Mouse (Mus musculus): ENCODE measurements around the gene Golga2. TPM values are rescaled to one million over a fixed set of nuclear protein-coding genes. Genes with fewer than 3 reads are reported as not detected.

The Golga2 gene
- polyA plus RNA-seq, 1 experiment from 2014 or later, result 22.2 TPM

- H3K27me3 ChIP-seq (replicated peaks), result no peaks in the 10 kb centered on the region
- no peak for ATAC-seq (ENCODE audit: extremely low read depth, insufficient number of reproducible peaks, low FRiP score, low TSS enrichment)
- H3K27ac ChIP-seq (replicated peaks), result no peak overlapping the region
- H3K4me3 ChIP-seq, result no peak overlapping the region
- H3K36me3 ChIP-seq, result peaks cover 68% of the 10 kb centered on the region
- H3K9me3 ChIP-seq, result no peaks in the 10 kb centered on the region
- peaks cover 14% of the 10 kb centered on the region for H3K4me1 ChIP-seq
- H3K9ac ChIP-seq, result no peak overlapping the region
- no peak overlapping the region for H3K4me2 ChIP-seq
- WGBS, result 87% methylated on average over 11 of the region's 11 CpGs
These were observed 30.9 kb upstream of the Golga2 start for GRCm38 (mm10) chr2:32256273-32256672.

DNA sequence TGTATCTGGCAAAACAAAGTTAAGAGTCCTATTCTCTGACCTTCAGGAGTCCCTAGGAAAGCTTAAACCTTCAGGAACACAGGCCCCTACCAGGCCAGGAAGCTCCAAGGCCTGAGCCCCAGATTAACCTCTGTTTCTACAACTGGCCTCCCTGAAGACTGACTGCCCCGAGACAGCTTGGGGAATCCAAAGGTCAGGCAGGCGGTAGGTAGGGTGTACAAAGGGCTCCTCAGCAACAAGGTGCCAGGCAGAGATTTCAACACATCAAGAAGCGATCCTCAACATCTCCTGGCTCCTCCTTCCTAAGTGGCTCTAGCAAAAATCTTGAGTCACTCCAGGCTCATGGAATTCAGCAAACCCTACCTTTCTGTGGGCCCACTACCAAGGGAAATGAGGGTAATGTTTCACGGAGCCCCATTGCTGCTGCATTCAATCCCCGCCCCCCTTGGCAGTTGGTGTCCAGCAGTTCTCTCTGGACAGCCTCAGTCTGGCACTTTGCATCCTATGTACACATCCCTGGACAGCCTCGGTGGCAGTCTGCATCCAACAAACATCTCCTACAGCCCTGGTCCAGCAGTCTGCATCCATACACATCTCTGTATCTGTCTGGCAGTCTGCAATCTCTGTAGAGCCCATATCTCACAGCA is 28.2 kb upstream of the Golga2 start:
- peak overlapping the region; percentile 87 for H3K9ac ChIP-seq
- no peak for ATAC-seq (ENCODE audit: extremely low read depth, insufficient number of reproducible peaks, low FRiP score, low TSS enrichment)
- peaks cover 41% of the 10 kb centered on the region for H3K36me3 ChIP-seq
- peak overlapping the region; percentile 82 for H3K4me2 ChIP-seq
- H3K27ac ChIP-seq (replicated peaks), result peak overlapping the region; percentile 53; the same call in 1 of the 2 replicates
- H3K9me3 ChIP-seq, result no peaks in the 10 kb centered on the region
- H3K27me3 ChIP-seq (replicated peaks), result no peaks in the 10 kb centered on the region
- peaks cover 14% of the 10 kb centered on the region for H3K4me1 ChIP-seq
- 51% methylated on average over 6 of the region's 6 CpGs for WGBS
- H3K4me3 ChIP-seq, result peak overlapping the region; percentile 91

- H3K9me3 ChIP-seq, result no peaks in the 10 kb centered on the region
- H3K27ac ChIP-seq (replicated peaks), result peak within 1 kb of the TSS; percentile 53
- peak; percentile 82 for ATAC-seq (ENCODE audit: extremely low read depth, insufficient number of reproducible peaks, low FRiP score, low TSS enrichment)
- WGBS, result 1% methylated on average over 59 of the region's 59 CpGs
- H3K36me3 ChIP-seq, result peaks cover 33% of the 10 kb centered on the region
- H3K4me2 ChIP-seq, result peak within 1 kb of the TSS; percentile 82
- peak within 1 kb of the TSS; percentile 91 for H3K4me3 ChIP-seq
- peak within 1 kb of the TSS; percentile 87 for H3K9ac ChIP-seq
- no peaks in the 10 kb centered on the region for H3K27me3 ChIP-seq (replicated peaks)
- H3K4me1 ChIP-seq, result peaks cover 14% of the 10 kb centered on the region
These were observed 27.3 kb upstream of the Golga2 start, which contains the start of gene Uck1 for GRCm38 (mm10) chr2:32259657-32260417. Uck1 (minus strand) TSS chr2:32260159.

DNA sequence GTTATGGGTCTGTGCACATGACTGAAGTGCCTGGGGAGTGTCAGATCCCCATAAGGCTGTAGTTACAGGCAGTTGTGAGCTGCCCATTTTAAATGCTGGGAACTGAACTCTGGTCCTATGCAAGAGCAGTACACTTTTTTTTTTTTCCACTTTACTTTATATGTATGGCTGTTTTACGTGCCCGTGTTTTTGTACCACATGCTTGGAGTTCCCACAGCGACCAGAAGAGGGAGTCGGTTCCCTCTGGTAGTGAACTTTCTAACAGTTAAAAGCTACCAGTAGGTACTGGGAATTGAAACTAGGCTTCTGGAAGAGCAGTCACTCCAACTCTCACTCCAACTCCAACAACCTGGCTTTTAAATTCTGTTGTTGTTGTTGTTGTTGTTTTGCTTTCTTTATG is 26.5 kb upstream of the Golga2 start:
- H3K4me1 ChIP-seq, result peaks cover 14% of the 10 kb centered on the region
- H3K9ac ChIP-seq, result no peak overlapping the region
- WGBS, result 33% methylated on average over 4 of the region's 4 CpGs
- H3K27me3 ChIP-seq (replicated peaks), result no peaks in the 10 kb centered on the region
- no peak for ATAC-seq (ENCODE audit: extremely low read depth, insufficient number of reproducible peaks, low FRiP score, low TSS enrichment)
- H3K4me2 ChIP-seq, result peak overlapping the region; percentile 82
- no peaks in the 10 kb centered on the region for H3K9me3 ChIP-seq
- H3K27ac ChIP-seq (replicated peaks), result no peak overlapping the region
- 0 out of 2 replicates have a peak overlapping the region, but pooled peaks have one; percentile 91 for H3K4me3 ChIP-seq
- H3K36me3 ChIP-seq, result peaks cover 31% of the 10 kb centered on the region

GRCm38 (mm10) chr2:32275823-32276222 is 11.4 kb upstream of the Golga2 start:
- Histone ChIP-seq H3K4me1 (no peaks in the 10 kb centered on the region), H3K9ac (no peak overlapping the region), H3K4me3 (no peak overlapping the region), H3K27ac (replicated peaks) (no peak overlapping the region), H3K36me3 (peaks cover 42% of the 10 kb centered on the region), H3K9me3 (no peaks in the 10 kb centered on the region), H3K27me3 (replicated peaks) (no peaks in the 10 kb centered on the region), H3K4me2 (no peak overlapping the region)
- WGBS, result 52% methylated on average over 3 of the region's 3 CpGs
- ATAC-seq (ENCODE audit: extremely low read depth, insufficient number of reproducible peaks, low FRiP score, low TSS enrichment), result no peak

- Histone ChIP-seq H3K36me3 (peaks cover 84% of the 10 kb centered on the region), H3K4me1 (peaks cover 14% of the 10 kb centered on the region), H3K4me3 (no peak overlapping the region), H3K4me2 (no peak overlapping the region), H3K9me3 (no peaks in the 10 kb centered on the region), H3K27ac (replicated peaks) (0 out of 2 replicates have a peak overlapping the region, but pooled peaks have one; percentile 0), H3K27me3 (replicated peaks) (no peaks in the 10 kb centered on the region), H3K9ac (no peak overlapping the region)
- WGBS, result 68% methylated on average over 2 of the region's 2 CpGs
- ATAC-seq (ENCODE audit: extremely low read depth, insufficient number of reproducible peaks, low FRiP score, low TSS enrichment), result no peak
These were observed 4.9 kb upstream of the Golga2 start for GRCm38 (mm10) chr2:32282289-32282688.

DNA sequence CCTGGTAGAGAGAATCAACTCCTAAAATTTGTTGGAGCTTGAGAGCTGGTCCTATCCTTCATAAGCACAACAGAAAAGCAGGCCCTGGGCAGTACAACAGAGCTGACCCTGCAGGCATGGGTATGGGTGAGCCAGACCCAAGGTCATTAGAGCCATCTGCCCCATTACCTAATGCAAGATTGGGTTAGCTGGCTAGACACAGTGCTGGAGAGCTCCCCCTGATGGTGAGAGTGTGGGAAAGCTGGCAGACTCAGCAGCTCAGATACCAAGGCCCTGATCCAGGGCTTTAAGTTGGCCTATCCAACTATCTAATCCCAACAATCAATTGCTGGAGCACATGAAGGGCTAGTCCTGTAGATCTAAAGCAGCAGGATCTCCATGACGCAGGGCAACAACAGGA is 4.5 kb upstream of the Golga2 start:
- Histone ChIP-seq H3K36me3 (peaks cover 80% of the 10 kb centered on the region), H3K27ac (replicated peaks) (0 out of 2 replicates have a peak overlapping the region, but pooled peaks have one; percentile 0), H3K4me3 (no peak overlapping the region), H3K27me3 (replicated peaks) (no peaks in the 10 kb centered on the region), H3K9ac (no peak overlapping the region), H3K4me2 (no peak overlapping the region), H3K4me1 (peaks cover 14% of the 10 kb centered on the region), H3K9me3 (no peaks in the 10 kb centered on the region)
- 80% methylated on average over 1 of the region's 1 CpGs for WGBS
- no peak for ATAC-seq (ENCODE audit: extremely low read depth, insufficient number of reproducible peaks, low FRiP score, low TSS enrichment)

GRCm38 (mm10) chr2:32283986-32284385 is 3.2 kb upstream of the Golga2 start:
- peaks cover 17% of the 10 kb centered on the region for H3K4me1 ChIP-seq
- H3K4me2 ChIP-seq, result no peak overlapping the region
- no peak overlapping the region for H3K27ac ChIP-seq (replicated peaks)
- 86% methylated on average over 3 of the region's 3 CpGs for WGBS
- H3K9ac ChIP-seq, result no peak overlapping the region
- H3K36me3 ChIP-seq, result peaks cover 67% of the 10 kb centered on the region
- no peaks in the 10 kb centered on the region for H3K9me3 ChIP-seq
- H3K27me3 ChIP-seq (replicated peaks), result no peaks in the 10 kb centered on the region
- H3K4me3 ChIP-seq, result no peak overlapping the region
- no peak for ATAC-seq (ENCODE audit: extremely low read depth, insufficient number of reproducible peaks, low FRiP score, low TSS enrichment)

GRCm38 (mm10) chr2:32287923-32288367 is 761 bp downstream of the Golga2 start, which contains the start of gene Swi5:
Swi5 (minus strand) TSS chr2:32288075.
- H3K27ac ChIP-seq (replicated peaks), result peak within 1 kb of the TSS; percentile 82
- WGBS, result under 1% methylated on average over 36 of the region's 41 CpGs
- H3K9ac ChIP-seq, result peak within 1 kb of the TSS; percentile 99
- peaks cover 44% of the 10 kb centered on the region for H3K36me3 ChIP-seq
- peak within 1 kb of the TSS; percentile 93 for H3K4me3 ChIP-seq
- H3K4me2 ChIP-seq, result peak within 1 kb of the TSS; percentile 91
- peak; percentile 99 for ATAC-seq (ENCODE audit: extremely low read depth, insufficient number of reproducible peaks, low FRiP score, low TSS enrichment)
- H3K9me3 ChIP-seq, result no peaks in the 10 kb centered on the region
- peaks cover 27% of the 10 kb centered on the region for H3K4me1 ChIP-seq
- no peaks in the 10 kb centered on the region for H3K27me3 ChIP-seq (replicated peaks)

DNA sequence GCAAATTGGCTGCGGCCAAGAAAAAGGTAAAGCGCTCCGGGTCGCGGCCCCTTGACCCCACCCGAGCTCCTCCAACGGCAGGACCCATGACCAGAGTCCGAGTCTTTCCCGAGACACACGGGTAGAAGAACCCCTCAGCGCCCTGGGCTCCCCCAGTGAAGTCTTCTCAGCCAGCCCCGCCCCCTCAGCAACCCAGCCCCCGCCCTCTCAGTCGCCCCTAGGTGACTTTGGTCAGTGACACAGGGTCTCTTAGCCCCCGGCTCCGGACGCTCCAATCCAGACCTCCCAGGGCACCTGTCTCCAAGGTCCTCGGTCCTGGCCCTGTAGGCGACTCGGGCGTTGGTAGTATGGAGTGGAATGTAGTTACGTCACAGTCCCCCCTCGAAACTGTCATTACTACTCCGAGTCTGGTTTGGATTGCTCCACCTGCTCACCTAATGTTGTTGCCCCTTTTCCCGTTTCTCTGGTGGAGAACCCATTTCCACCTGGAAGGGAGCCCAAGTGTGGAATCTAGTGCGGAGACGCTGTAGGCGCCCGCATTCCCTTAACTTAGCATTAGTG is 1.3 kb downstream of the Golga2 start:
- 1% methylated on average over 29 of the region's 29 CpGs for WGBS
- peaks cover 27% of the 10 kb centered on the region for H3K4me1 ChIP-seq

DNA sequence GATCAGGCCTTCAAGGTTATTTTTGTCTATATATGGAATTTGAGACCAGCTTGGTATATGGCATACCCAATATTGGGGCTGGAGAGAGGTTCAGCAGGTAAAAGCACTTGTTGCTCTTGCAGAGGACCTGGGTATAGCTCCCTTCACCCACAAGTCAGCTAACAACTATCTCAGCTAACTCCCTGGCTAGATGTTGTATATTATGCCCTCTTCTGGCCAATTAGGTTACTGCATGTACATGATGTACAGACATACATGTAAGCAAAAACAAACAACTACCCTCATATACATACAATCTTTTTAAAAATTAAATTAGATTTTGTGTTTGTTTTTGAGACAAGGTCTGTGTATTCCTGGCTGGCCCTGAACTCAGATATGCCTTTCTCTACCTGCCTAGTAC is 2.4 kb downstream of the Golga2 start:
- H3K4me1 ChIP-seq, result peaks cover 36% of the 10 kb centered on the region
- H3K4me3 ChIP-seq, result peak overlapping the region; percentile 93
- H3K36me3 ChIP-seq, result peaks cover 40% of the 10 kb centered on the region
- no peak overlapping the region for H3K27ac ChIP-seq (replicated peaks)
- H3K4me2 ChIP-seq, result peak overlapping the region; percentile 91
- no peaks in the 10 kb centered on the region for H3K9me3 ChIP-seq
- peak overlapping the region; percentile 90; the same call in 1 of the 2 replicates for H3K9ac ChIP-seq
- H3K27me3 ChIP-seq (replicated peaks), result no peaks in the 10 kb centered on the region
- no peak for ATAC-seq (ENCODE audit: extremely low read depth, insufficient number of reproducible peaks, low FRiP score, low TSS enrichment)

More for the DNA sequence above, 1.3 kb downstream of the Golga2 start:
- peaks cover 42% of the 10 kb centered on the region for H3K36me3 ChIP-seq
- H3K27me3 ChIP-seq (replicated peaks), result no peaks in the 10 kb centered on the region
- H3K9me3 ChIP-seq, result no peaks in the 10 kb centered on the region
- H3K27ac ChIP-seq (replicated peaks), result peak overlapping the region; percentile 82
- H3K9ac ChIP-seq, result peak overlapping the region; percentile 90
- ATAC-seq (ENCODE audit: extremely low read depth, insufficient number of reproducible peaks, low FRiP score, low TSS enrichment), result peak; percentile 34
- peak overlapping the region; percentile 91 for H3K4me2 ChIP-seq
- H3K4me3 ChIP-seq, result peak overlapping the region; percentile 93
